Mouse (Mus musculus) ES-Bruce4 (cell line): Measurements from ENCODE around the gene Gm20503. TPM values are rescaled to one million over a fixed set of nuclear protein-coding genes. Genes with fewer than 3 reads are reported as not detected.

ENCODE experiments used
- H3K27ac ChIP-seq: 2 replicates; pipeline ENCODE4 v1.5.1; 2012; ENCODE audit warnings: low read length, inconsistent platforms; ENCODE audit not compliant: insufficient read depth
- H3K27me3 ChIP-seq: 2 replicates; pipeline ENCODE4 v1.6.1; 2012; ENCODE audit warnings: mild to moderate bottlenecking, low read length, inconsistent platforms; ENCODE audit not compliant: control insufficient read depth, poor library complexity, insufficient read depth, severe bottlenecking
- H3K36me3 ChIP-seq: 2 replicates; pipeline ENCODE4 v1.6.1; 2012; ENCODE audit warnings: inconsistent platforms, mild to moderate bottlenecking, low read length, moderate library complexity; ENCODE audit not compliant: control insufficient read depth, poor library complexity, insufficient read depth, severe bottlenecking
- H3K4me1 ChIP-seq: one replicate; pipeline ENCODE4 v1.8.1; 2011; ENCODE audit warnings: low read length; ENCODE audit not compliant: control insufficient read depth, insufficient read depth
- H3K4me3 ChIP-seq: 2 replicates; pipeline ENCODE4 v1.5.1; 2011; ENCODE audit warnings: low read depth, mild to moderate bottlenecking, low read length
- H3K9ac ChIP-seq: 2 replicates; pipeline ENCODE4 v1.6.1; 2012; ENCODE audit warnings: low read depth, mild to moderate bottlenecking, inconsistent platforms; ENCODE audit not compliant: poor library complexity, severe bottlenecking
- H3K9me3 ChIP-seq: replicated peaks from 2 replicates; pipeline ENCODE4 v1.6.1; 2012; ENCODE audit warnings: mild to moderate bottlenecking, low read length, inconsistent platforms; ENCODE audit not compliant: control insufficient read depth, poor library complexity, insufficient read depth, severe bottlenecking
- CTCF ChIP-seq: IDR thresholded peaks from one replicate; pipeline ENCODE4 v1.8.1; 2011; ENCODE audit warnings: low read depth, low read length
- EP300 ChIP-seq: IDR thresholded peaks from 2 replicates; pipeline ENCODE4 v1.6.1; 2011; ENCODE audit warnings: low read depth, low read length; ENCODE audit not compliant: insufficient read depth
- POLR2A ChIP-seq: IDR thresholded peaks from one replicate; pipeline ENCODE4 v1.8.1; 2011; ENCODE audit warnings: low read length; ENCODE audit not compliant: insufficient read depth
- polyA plus RNA-seq: library from polyadenylated mRNA; stranded (reverse); fragments of >200 nt; gene quantifications from 2 replicates; pipeline ENCODE4 v1.2.4, GENCODE M21; 2011; ENCODE audit warnings: low read depth; ENCODE audit not compliant: missing spikeins, insufficient read depth, insufficient read length

The Gm20503 gene
- polyA plus RNA-seq, 1 experiment = not detected

DNA sequence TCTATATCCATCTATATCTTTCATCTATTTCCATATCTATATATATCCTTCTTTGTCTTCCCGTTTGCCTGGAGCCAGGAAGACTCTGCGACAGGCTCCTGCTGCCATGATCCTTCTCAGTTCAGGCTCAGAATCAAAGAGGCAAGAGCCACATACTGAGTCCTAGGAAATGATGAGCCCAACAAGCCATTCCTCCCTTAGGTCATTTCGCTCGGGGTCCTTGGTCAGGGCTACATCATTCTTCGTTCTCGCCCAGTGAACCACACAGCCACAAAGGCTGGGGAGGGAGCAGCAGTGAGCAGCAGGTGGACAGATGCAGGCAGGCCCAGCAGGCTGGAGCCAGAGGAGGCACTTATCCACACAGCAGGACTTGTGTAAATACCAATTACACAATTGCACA is 21.6 kb upstream of the Gm20503 start:
- Histone ChIP-seq H3K9ac (no peak overlapping the region), H3K27ac (no peak overlapping the region)
- TF ChIP-seq CTCF = no peak
- no peak for TF ChIP-seq POLR2A
- TF ChIP-seq EP300 = no peak

DNA sequence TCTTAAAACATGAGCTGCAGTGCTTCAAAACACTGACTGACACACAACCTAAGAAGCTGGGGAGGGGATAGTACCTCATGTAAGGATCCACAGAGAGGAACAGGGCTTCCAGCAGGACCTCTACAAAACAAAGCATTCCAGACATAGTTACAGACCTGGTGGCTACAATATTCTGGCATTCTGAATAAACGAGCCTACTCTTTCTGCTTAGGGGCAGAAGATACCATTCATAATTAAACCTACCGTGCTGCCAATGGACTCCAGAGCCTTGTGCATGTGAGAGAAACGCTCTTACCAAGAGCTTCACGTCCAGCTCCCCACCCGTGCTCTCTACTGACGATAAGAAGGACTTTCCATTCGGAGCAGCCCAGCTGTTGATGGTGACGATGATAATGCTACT is 20.2 kb upstream of the Gm20503 start:
- Histone ChIP-seq H3K27ac (no peak overlapping the region), H3K4me1 (no peaks in the 10 kb centered on the region), H3K9ac (no peak overlapping the region), H3K36me3 (peaks cover 8% of the 10 kb centered on the region; the same call in 1 of the 2 replicates), H3K9me3 (no peaks in the 10 kb centered on the region), H3K4me3 (no peak overlapping the region), H3K27me3 (no peaks in the 10 kb centered on the region)
- TF ChIP-seq EP300 (no peak), POLR2A (no peak), CTCF (no peak)

More for the DNA sequence above, 21.6 kb upstream of the Gm20503 start:
- peaks cover 8% of the 10 kb centered on the region for H3K36me3 ChIP-seq
- no peak overlapping the region for H3K4me3 ChIP-seq
- no peaks in the 10 kb centered on the region for H3K27me3 ChIP-seq
- H3K9me3 ChIP-seq = no peaks in the 10 kb centered on the region
- H3K4me1 ChIP-seq = no peaks in the 10 kb centered on the region

DNA sequence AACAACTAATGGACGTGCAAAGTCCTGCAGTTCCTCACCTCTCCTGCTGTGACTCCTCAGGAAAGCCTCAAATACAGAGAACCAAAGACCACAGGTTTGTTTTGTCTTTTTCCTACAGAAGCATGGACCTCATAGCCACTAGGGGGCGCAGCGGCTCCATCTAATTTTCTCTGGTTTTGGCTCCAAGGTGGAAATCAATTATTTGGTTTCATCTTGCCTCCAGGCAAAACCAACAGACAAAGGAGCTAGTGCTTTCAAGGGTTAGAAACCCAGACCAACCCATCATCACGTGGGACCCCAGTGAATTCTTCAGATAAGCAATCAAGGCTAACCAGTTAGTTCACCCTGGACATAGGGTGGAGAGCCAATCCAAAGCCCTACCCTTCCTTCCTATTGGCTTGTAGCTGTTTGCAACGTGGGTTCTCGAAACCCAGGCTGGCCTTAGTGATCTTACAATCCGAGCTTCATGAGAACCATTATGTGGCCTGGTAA is 17.8 kb upstream of the Gm20503 start:
- Histone ChIP-seq H3K9me3 (no peaks in the 10 kb centered on the region), H3K27me3 (no peaks in the 10 kb centered on the region), H3K27ac (no peak overlapping the region), H3K36me3 (peaks cover 5% of the 10 kb centered on the region; the same call in 1 of the 2 replicates), H3K4me3 (no peak overlapping the region), H3K9ac (no peak overlapping the region), H3K4me1 (peaks cover 1% of the 10 kb centered on the region)
- TF ChIP-seq EP300 = no peak
- TF ChIP-seq CTCF = peak; percentile 40
- no peak for TF ChIP-seq POLR2A

DNA sequence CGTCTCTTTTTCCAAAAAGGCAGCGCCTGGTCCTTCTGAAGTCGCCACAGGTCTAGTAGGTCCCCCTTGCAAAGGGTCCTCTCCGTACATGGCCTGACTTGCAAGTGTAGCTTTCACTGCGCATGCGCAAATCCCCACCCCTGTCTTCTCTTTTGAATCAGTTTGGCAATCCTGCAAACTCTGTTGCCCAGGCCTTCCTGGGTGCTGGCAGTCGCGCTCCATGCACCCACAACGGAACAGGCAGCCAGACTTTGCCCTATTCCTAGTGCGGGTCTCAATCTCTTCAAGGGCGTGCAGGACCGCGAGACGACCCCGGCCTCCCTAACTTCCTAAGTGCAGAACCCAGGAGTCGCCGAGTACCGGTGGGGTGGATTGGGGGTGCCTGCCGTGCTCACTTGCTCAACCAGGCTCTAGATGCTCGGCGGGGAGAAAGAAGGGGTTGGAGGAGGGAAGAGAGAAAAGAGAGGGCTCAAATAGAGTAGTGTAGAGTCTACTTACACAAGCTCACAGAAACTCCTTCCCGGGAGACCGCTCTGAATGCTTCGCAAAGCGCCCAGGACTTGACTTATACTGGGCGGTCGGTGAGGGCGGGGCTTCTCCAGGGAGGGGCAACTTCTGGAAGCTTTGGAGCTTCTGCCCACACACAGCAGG is 16.3 kb upstream of the Gm20503 start, which contains the start of gene Ptgr1:
TSS of gene Ptgr1 (minus strand) at position 580 of the 651 bp plus-strand sequence.
- H3K9me3 ChIP-seq = no peaks in the 10 kb centered on the region
- H3K4me3 ChIP-seq = peak within 1 kb of the TSS; percentile 92
- H3K27me3 ChIP-seq = no peaks in the 10 kb centered on the region
- TF ChIP-seq EP300 = no peak
- H3K27ac ChIP-seq = peak within 1 kb of the TSS; percentile 32; the same call in 1 of the 2 replicates
- peaks cover 1% of the 10 kb centered on the region for H3K4me1 ChIP-seq
- H3K9ac ChIP-seq = peak within 1 kb of the TSS; percentile 77
- peaks cover 5% of the 10 kb centered on the region; the same call in 1 of the 2 replicates for H3K36me3 ChIP-seq

DNA sequence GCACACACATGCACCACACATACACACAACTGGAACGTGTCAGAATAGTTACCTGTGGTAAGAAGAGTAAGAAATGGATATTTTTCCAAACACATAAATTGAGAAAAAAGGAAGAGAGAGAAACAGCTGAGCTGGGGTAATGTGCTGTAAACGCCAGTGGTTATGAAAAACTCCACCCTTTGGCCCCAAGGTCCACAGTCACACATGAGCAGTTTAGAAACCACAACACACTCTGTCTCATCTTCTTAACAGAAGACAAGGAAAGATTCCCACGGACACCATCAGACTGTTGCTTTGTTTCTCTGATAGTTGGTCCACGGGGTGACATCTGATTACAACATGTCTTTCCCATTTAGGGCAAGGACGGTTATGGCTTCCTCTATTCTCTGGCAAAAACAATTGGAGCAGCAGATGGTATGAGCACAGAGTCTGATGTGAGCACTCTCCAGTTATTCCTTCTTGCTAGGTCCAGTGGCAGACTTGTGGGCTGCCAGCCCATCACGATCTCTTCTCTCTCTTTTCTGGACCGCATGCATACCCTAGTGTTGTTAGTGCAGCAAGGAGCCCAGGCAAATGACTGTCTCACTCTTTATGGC is 13.6 kb upstream of the Gm20503 start:
- H3K4me3 ChIP-seq = no peak overlapping the region
- H3K27ac ChIP-seq = no peak overlapping the region
- H3K36me3 ChIP-seq = no peaks in the 10 kb centered on the region
- no peak overlapping the region for H3K9ac ChIP-seq
- TF ChIP-seq CTCF = no peak
- TF ChIP-seq POLR2A = no peak
- no peak for TF ChIP-seq EP300
- H3K27me3 ChIP-seq = no peaks in the 10 kb centered on the region
- H3K9me3 ChIP-seq = no peaks in the 10 kb centered on the region
- H3K4me1 ChIP-seq = peaks cover 1% of the 10 kb centered on the region
